Mouse (Mus musculus) hindbrain, postnatal 0 days (tissue): ENCODE measurements around the gene Ubac2. TPM values are rescaled to one million over a fixed set of nuclear protein-coding genes. Genes with fewer than 3 reads are reported as not detected.

Experiments used
- ATAC-seq: fragments of 200-750 bp; cut with Nextera tagmentation; 2 replicates; pipeline ENCODE4 v1.8.0; 2017; ENCODE audit warnings: mild to moderate bottlenecking, moderate TSS enrichment, moderate library complexity
- DNase-seq: peaks from one replicate; pipeline ENCODE4 v3.0.0-alpha.2; 2015; ENCODE audit warnings: low spot score
- H3K27ac ChIP-seq: fragments of 300-500 bp; sonication (generic); 2 replicates; pipeline ENCODE4 v1.5.1; 2014; ENCODE audit warnings: mild to moderate bottlenecking
- H3K27me3 ChIP-seq: fragments of 300-500 bp; sonication (generic); 2 replicates; pipeline ENCODE4 v1.6.1; 2014; ENCODE audit warnings: low read length, mixed read lengths; ENCODE audit not compliant: insufficient read depth
- H3K36me3 ChIP-seq: fragments of 300-500 bp; sonication (generic); 2 replicates; pipeline ENCODE4 v1.6.1; 2014; ENCODE audit warnings: low read length, mixed read lengths; ENCODE audit not compliant: insufficient read depth
- H3K4me1 ChIP-seq: fragments of 300-500 bp; sonication (generic); 2 replicates; pipeline ENCODE4 v1.6.1; 2014; ENCODE audit warnings: antibody characterized with exemption, low read length, mixed read lengths; ENCODE audit not compliant: insufficient read depth
- H3K4me2 ChIP-seq: fragments of 300-500 bp; sonication (generic); 2 replicates; pipeline ENCODE4 v1.6.1; 2014; ENCODE audit warnings: low read depth, mild to moderate bottlenecking, low read length, moderate library complexity, mixed read lengths
- H3K4me3 ChIP-seq: fragments of 300-500 bp; sonication (generic); 2 replicates; pipeline ENCODE4 v1.5.1; 2014; ENCODE audit warnings: low read length
- H3K9ac ChIP-seq: fragments of 300-500 bp; sonication (generic); replicated peaks from 2 replicates; pipeline ENCODE4 v1.6.1; 2014; ENCODE audit warnings: mild to moderate bottlenecking, low read length, moderate library complexity, mixed read lengths
- H3K9me3 ChIP-seq: fragments of 300-500 bp; sonication (generic); 2 replicates; pipeline ENCODE4 v1.6.1; 2016; ENCODE audit warnings: low read length, mixed read lengths
- CTCF ChIP-seq: IDR thresholded peaks from 2 replicates; pipeline ENCODE4 v1.5.1; 2016; ENCODE audit warnings: antibody characterized with exemption, control low read depth, low read depth
- WGBS: fragments of 180-500 bp; shearing (Covaris S2); extraction: QIAGEN DNeasy Blood & Tissue Kit; methylation state at CpG from one replicate; pipeline ENCODE4 v1.1.7; 2014; 5-methylcytosine and 5-hydroxymethylcytosine counted together
- polyA plus RNA-seq: library from polyadenylated mRNA; unstranded; fragments of >200 nt; fragmentation: Nextera tagmentation; extraction: Ambion mirVana; gene quantifications from 2 replicates; pipeline ENCODE4 v1.2.1, GENCODE M21; 2015
- total RNA-seq: library from RNA; depleted of rRNA; stranded (reverse); fragments of >200 nt; gene quantifications from 2 replicates; pipeline ENCODE4 v1.2.3, GENCODE M21; 2014

Gene Ubac2
- total and polyA plus RNA-seq, 2 experiments from 2014 or later, result 45.6 to 55.4 TPM

DNA sequence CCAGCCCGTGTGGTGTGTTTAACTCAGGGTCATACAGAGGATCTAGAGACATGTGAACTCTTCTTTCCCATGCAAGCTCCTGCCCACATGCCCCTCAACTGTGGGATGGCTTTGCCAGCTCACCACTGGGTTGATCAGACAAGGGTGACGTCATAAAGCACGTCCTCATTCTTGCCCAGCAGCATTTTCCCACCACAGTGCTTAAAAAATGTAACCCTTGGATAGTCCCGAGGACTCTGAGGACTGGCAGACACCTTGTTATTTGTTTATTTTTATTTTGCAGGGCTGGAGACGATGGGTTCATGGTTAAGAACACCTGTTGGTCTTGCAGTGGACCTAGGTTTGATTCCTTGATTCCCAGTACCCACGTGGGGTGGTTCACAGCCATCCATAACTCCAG, 112.5 kb downstream of the Ubac2 start:
- H3K27me3 ChIP-seq, result no peaks in the 10 kb centered on the region
- 93% methylated on average over 6 of the region's 6 CpGs for WGBS
- DNase-seq, result no peak
- H3K36me3 ChIP-seq, result peaks cover 12% of the 10 kb centered on the region; the same call in 1 of the 2 replicates
- TF ChIP-seq CTCF, result no peak
- H3K9ac ChIP-seq, result no peak overlapping the region
- no peak overlapping the region for H3K27ac ChIP-seq
- no peak overlapping the region for H3K4me2 ChIP-seq
- no peak for ATAC-seq
- H3K4me1 ChIP-seq, result no peaks in the 10 kb centered on the region
- H3K9me3 ChIP-seq, result no peaks in the 10 kb centered on the region
- H3K4me3 ChIP-seq, result no peak overlapping the region

DNA sequence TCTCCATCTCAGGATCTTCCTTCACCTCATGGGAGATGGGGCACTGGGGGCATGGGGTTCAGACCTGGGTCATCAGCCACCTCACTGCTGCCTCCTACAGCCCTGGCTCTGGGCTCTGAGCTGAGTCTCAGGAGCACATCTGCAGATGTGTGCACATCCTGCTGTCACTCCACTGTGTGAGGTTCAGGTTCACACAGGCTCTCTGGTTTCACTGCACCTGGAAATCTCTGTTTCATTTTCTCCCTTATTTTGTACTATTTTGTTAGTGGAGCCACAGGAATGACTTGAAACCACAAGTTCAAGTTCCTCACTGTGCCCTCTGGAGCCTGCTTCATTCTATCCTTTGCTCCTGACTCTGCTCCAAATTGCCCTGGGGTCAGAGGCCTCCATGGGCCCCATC, 113.5 kb downstream of the Ubac2 start:
- Histone ChIP-seq H3K36me3 (peaks cover 12% of the 10 kb centered on the region; the same call in 1 of the 2 replicates), H3K27ac (no peak overlapping the region), H3K4me3 (no peak overlapping the region), H3K4me1 (no peaks in the 10 kb centered on the region), H3K9ac (no peak overlapping the region), H3K27me3 (no peaks in the 10 kb centered on the region), H3K4me2 (no peak overlapping the region), H3K9me3 (no peaks in the 10 kb centered on the region)
- ATAC-seq (no peak), DNase-seq (no peak)
- no peak for TF ChIP-seq CTCF

GRCm38 (mm10) chr14:121992395-121993280, 114.2 kb downstream of the Ubac2 start:
- ATAC-seq (no peak), DNase-seq (no peak)
- Histone ChIP-seq H3K36me3 (peaks cover 12% of the 10 kb centered on the region; the same call in 1 of the 2 replicates), H3K4me3 (no peak overlapping the region), H3K9ac (no peak overlapping the region), H3K9me3 (no peaks in the 10 kb centered on the region), H3K27me3 (no peaks in the 10 kb centered on the region), H3K27ac (no peak overlapping the region), H3K4me2 (no peak overlapping the region), H3K4me1 (no peaks in the 10 kb centered on the region)
- 85% methylated on average over 13 of the region's 13 CpGs for WGBS
- TF ChIP-seq CTCF, result no peak

GRCm38 (mm10) chr14:121993616-121994015, 115.2 kb downstream of the Ubac2 start:
- Histone ChIP-seq H3K36me3 (peaks cover 12% of the 10 kb centered on the region; the same call in 1 of the 2 replicates), H3K27ac (no peak overlapping the region), H3K27me3 (no peaks in the 10 kb centered on the region), H3K9me3 (no peaks in the 10 kb centered on the region), H3K4me3 (no peak overlapping the region), H3K4me2 (no peak overlapping the region), H3K4me1 (no peaks in the 10 kb centered on the region), H3K9ac (no peak overlapping the region)
- ATAC-seq (no peak), DNase-seq (no peak)
- WGBS, result 96% methylated on average over 4 of the region's 4 CpGs
- TF ChIP-seq CTCF, result no peak

DNA sequence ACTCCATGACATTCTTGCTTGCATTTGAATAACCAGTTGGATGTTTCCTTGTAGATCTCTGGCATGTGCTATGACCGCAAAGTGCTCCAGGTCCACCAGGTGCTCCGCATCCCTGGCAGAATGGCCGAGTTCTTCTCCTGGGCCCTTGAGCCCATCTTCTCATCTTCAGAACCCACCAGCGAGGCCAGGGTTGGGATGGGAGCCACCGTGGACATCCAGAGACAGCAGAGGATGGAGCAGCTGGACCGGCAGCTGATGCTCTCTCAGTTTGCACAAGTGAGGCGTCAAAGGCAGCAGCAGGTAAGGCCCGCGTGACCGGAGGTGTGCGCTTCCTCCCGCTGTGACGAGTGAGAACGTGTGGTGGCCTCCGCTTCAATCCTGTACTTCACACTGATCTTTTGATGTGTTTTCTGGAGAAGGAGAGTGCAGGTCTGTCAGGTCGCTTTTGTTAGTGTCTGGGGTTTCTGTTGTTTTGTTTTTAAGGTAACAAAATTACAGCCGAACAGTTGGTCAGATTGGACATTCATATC, 115.8 kb downstream of the Ubac2 start:
- H3K4me2 ChIP-seq, result no peak overlapping the region
- TF ChIP-seq CTCF, result no peak
- H3K4me3 ChIP-seq, result no peak overlapping the region
- ATAC-seq, result no peak
- no peaks in the 10 kb centered on the region for H3K4me1 ChIP-seq
- peaks cover 12% of the 10 kb centered on the region; the same call in 1 of the 2 replicates for H3K36me3 ChIP-seq
- H3K27me3 ChIP-seq, result no peaks in the 10 kb centered on the region
- 93% methylated on average over 17 of the region's 17 CpGs for whole genome bisulfite sequencing
- no peak overlapping the region for H3K27ac ChIP-seq
- no peak for DNase-seq
- H3K9ac ChIP-seq, result no peak overlapping the region
- no peaks in the 10 kb centered on the region for H3K9me3 ChIP-seq

GRCm38 (mm10) chr14:121994846-121995556, 116.6 kb downstream of the Ubac2 start:
- H3K4me1 ChIP-seq, result no peaks in the 10 kb centered on the region
- peaks cover 12% of the 10 kb centered on the region; the same call in 1 of the 2 replicates for H3K36me3 ChIP-seq
- DNase-seq (no peak), ATAC-seq (no peak)
- no peak overlapping the region for H3K4me2 ChIP-seq
- no peak overlapping the region for H3K27ac ChIP-seq
- no peak for TF ChIP-seq CTCF
- H3K27me3 ChIP-seq, result no peaks in the 10 kb centered on the region
- WGBS, result 91% methylated on average over 7 of the region's 7 CpGs
- no peak overlapping the region for H3K4me3 ChIP-seq
- no peaks in the 10 kb centered on the region for H3K9me3 ChIP-seq
- no peak overlapping the region for H3K9ac ChIP-seq
